Mouse (Mus musculus): ENCODE measurements around the gene Supt16. TPM values are rescaled to one million over a fixed set of nuclear protein-coding genes. Genes with fewer than 3 reads are reported as not detected.

Supt16 gene
- polyA plus RNA-seq, 1 experiment from 2014 or later, result 73.5 TPM

- ATAC-seq (replicated peaks; ENCODE audit: low FRiP score, low TSS enrichment, low read depth) (no peak), DNase-seq (ENCODE audit: low spot score) (no peak)
- Histone ChIP-seq H3K9ac (ENCODE audit: low read length) (no peak overlapping the region), H3K36me3 (ENCODE audit: control insufficient read depth, insufficient read depth, low read length) (no peaks in the 10 kb centered on the region), H3K27ac (ENCODE audit: low read depth) (no peak overlapping the region), H3K4me2 (ENCODE audit: low read length) (no peak overlapping the region), H3K4me3 (ENCODE audit: low read depth, low read length) (no peak overlapping the region), H3K27me3 (replicated peaks; ENCODE audit: control insufficient read depth, insufficient read depth, low read length) (no peaks in the 10 kb centered on the region), H3K4me1 (replicated peaks; ENCODE audit: control insufficient read depth, insufficient read depth, low read length) (no peaks in the 10 kb centered on the region; the same call in 1 of the 2 replicates), H3K9me3 (ENCODE audit: control insufficient read depth, low read length) (no peaks in the 10 kb centered on the region)
- 71% methylated on average over 1 of the region's 1 CpGs for WGBS
Measured at GRCm38 (mm10) chr14:52114101-52114500, 83.1 kb downstream of the Supt16 start.

Other genes with a start within 250 kb of the Supt16 start
- 80.8 and 86.3 TPM in 2 replicates for gene Arhgef40, start 212.7 kb downstream of the Supt16 start, polyA plus RNA-seq (2014; fragmentation: Nextera tagmentation; extraction: Ambion mirVana)
- 6.8 and 8.5 TPM in 2 replicates for gene Tmem253, start 181.8 kb downstream of the Supt16 start, polyA plus RNA-seq (2014; fragmentation: Nextera tagmentation; extraction: Ambion mirVana)
- gene Zfp219, start 176.7 kb downstream of the Supt16 start, polyA plus RNA-seq (2014; fragmentation: Nextera tagmentation; extraction: Ambion mirVana), result 31.9 and 34.0 TPM in 2 replicates
- gene Olfr221, start 155.0 kb downstream of the Supt16 start, polyA plus RNA-seq (2014; fragmentation: Nextera tagmentation; extraction: Ambion mirVana), result not detected in 2 replicates
- gene Hnrnpc, start 93.4 kb downstream of the Supt16 start, polyA plus RNA-seq (2014; fragmentation: Nextera tagmentation; extraction: Ambion mirVana), result 530 and 607 TPM in 2 replicates
- 76.9 and 83.0 TPM in 2 replicates for gene Rpgrip1, start 86.7 kb downstream of the Supt16 start, polyA plus RNA-seq (2014; fragmentation: Nextera tagmentation; extraction: Ambion mirVana)
- gene Chd8, start 60.4 kb upstream of the Supt16 start, polyA plus RNA-seq (2014; fragmentation: Nextera tagmentation; extraction: Ambion mirVana), result 47.4 and 50.6 TPM in 2 replicates
- gene Tox4, start 81.7 kb upstream of the Supt16 start, polyA plus RNA-seq (2014; fragmentation: Nextera tagmentation; extraction: Ambion mirVana), result 34.3 and 44.9 TPM in 2 replicates
- 21.0 and 22.1 TPM in 2 replicates for gene Rab2b, start 82.1 kb upstream of the Supt16 start, polyA plus RNA-seq (2014; fragmentation: Nextera tagmentation; extraction: Ambion mirVana)
- 37.0 and 43.5 TPM in 2 replicates for gene Mettl3, start 107.7 kb upstream of the Supt16 start, polyA plus RNA-seq (2014; fragmentation: Nextera tagmentation; extraction: Ambion mirVana)
- 15.2 and 16.2 TPM in 2 replicates for gene Sall2, start 131.3 kb upstream of the Supt16 start, polyA plus RNA-seq (2014; fragmentation: Nextera tagmentation; extraction: Ambion mirVana)
- gene Olfr1513, start 159.0 kb upstream of the Supt16 start, polyA plus RNA-seq (2014; fragmentation: Nextera tagmentation; extraction: Ambion mirVana), result not detected in 2 replicates
- not detected in 2 replicates for gene Olfr1512, start 181.8 kb upstream of the Supt16 start, polyA plus RNA-seq (2014; fragmentation: Nextera tagmentation; extraction: Ambion mirVana)
- not detected in 2 replicates for gene Olfr1511, start 200.0 kb upstream of the Supt16 start, polyA plus RNA-seq (2014; fragmentation: Nextera tagmentation; extraction: Ambion mirVana)
- gene Olfr1510, start 217.0 kb upstream of the Supt16 start, polyA plus RNA-seq (2014; fragmentation: Nextera tagmentation; extraction: Ambion mirVana), result not detected in 2 replicates
- gene Olfr1509, start 245.6 kb upstream of the Supt16 start, polyA plus RNA-seq (2014; fragmentation: Nextera tagmentation; extraction: Ambion mirVana), result not detected in 2 replicates